Mouse (Mus musculus) gastrocnemius, postnatal 36 days (tissue): ENCODE results near the gene Trim54. TPM values are rescaled to one million over a fixed set of nuclear protein-coding genes. Genes with fewer than 3 reads are reported as not detected.

Source experiments
- DNase-seq, 2 experiments: peaks; one replicate each; pipeline ENCODE4 v3.0.0; 2022
- intact Hi-C: fragments of 180-260 bp; cut with DNase I; formaldehyde crosslinking; loops from one replicate; pipeline ENCODE4 v1.15.1; 2025
- total RNA-seq, 2 experiments: library from RNA; stranded (reverse); gene quantifications; 2 replicates each; pipeline ENCODE4 v1.2.3; 2021

Trim54 gene
- total RNA-seq, 2 experiments from 2014 or later: 349 to 367 TPM

DNA sequence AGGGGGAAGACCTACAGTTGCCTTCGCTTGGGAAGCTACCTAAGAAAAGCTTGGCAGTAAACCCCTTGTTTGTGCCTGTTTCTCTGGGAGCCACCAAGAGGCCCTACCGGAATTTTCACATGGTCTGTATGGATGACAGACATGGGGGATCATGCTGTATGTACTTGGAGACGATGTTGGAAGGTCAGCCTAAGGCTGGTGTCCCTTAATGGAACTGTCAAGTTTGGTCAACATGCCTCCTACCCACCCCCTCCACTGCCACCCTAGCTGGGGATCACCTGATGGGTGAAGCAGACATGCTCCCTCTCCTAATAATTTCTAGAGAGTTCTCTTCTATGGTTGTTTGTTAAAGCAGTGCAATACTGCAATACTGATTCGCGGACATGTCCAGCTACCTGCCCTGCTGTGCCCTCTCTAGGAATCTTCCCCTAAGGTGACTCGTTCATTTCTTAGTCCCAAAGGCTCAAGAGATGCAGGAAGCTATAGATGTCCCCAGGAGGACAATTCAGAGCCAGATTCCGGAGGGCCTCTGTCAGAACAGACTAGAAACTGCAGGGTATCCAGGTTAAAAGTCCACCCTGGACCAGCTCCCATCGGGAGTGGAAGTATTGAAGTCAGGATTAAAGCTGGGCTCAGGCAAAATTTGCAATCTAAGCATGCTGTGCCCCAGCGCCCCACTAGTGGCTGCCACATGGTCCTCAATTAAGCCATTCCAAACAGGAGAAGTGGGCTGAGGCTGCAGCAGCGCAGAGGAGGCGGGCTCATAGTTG, 20.6 kb upstream of the Trim54 start:
- intact Hi-C loops: no loop called here
- DNase-seq: no peak

DNA sequence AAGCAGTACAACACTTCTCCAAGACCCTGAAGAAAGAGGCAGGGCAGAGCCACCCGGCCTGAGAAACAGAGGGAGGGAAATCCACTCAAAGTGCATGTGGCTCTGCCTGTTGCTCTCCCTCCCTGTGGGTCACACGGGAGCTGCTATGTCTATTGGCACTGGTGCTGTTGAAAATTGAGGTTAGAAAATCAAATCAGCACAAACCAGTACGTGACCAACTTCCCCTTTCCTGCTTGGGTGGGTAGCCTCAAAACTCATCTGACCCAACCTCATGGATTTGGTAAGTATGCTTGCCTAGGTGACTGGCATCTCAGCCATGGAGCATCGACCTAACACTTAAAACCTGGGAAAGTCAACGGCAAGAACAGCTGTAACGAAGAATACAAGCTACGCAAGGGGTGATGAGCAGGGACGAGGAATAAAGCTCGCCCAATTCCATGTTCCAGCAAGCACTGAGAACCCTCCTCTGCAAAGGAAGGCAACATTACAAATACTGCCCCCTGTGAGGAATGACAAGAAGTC, 10.6 kb upstream of the Trim54 start, which contains the start of gene Dnajc5g:
TSS of gene Dnajc5g (plus strand) at position 472 of the 522 bp plus-strand sequence.
- intact Hi-C loops: loop anchor here (5.0 kb wide), 1 partner anchor 49 kb away; no protein-coding TSS in a partner anchor
- no peak for DNase-seq

GRCm38 (mm10) chr5:31108000-31108490, 8.5 kb upstream of the Trim54 start, which contains the start of gene Slc30a3:
Gene Slc30a3, minus strand, starts transcription at chr5:31108237.
- no peak for DNase-seq
- intact Hi-C loops: loop anchor here (5.0 kb wide), 1 partner anchor 51 kb away; no protein-coding TSS in a partner anchor

DNA sequence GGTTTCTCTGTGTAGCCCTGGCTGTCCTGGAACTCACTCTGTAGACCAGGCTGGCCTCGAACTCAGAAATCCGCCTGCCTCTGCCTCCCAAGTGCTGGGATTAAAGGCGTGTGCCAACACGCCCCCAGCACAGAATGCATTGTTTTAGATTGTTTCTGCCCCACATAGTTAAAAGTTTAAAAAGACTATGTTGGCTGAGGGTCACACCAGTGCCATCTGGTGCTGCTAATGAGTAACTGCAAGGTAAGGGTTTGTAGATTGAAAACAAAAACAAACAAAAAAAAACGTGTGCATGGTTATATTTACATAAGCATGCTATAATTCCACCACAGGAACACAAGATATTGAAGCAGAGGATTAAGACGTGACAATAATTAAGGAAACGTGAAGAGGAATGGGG, 5.7 kb upstream of the Trim54 start:
- intact Hi-C loops: no loop called here
- DNase-seq: no peak

DNA sequence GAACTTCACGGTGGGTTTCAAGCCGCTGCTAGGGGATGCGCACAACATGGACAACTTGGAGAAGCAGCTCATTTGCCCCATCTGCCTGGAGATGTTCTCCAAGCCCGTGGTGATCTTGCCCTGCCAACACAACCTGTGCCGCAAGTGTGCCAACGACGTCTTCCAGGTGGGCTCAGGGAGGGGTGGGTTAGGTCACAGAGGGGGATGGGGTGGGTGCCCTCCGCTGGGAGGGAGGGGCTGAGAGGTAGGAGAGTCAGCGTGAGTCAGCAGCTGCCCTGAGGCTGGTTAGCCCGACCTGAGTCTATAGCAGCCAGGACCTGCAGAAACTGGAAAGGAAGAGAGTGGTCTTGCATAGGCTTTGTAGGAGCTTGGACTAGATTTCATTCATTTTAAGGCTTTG, 400 bp downstream of the Trim54 start:
- intact Hi-C loops: no loop called here
- DNase-seq: no peak

- no peak for DNase-seq
- intact Hi-C loops: no loop called here
Measured at GRCm38 (mm10) chr5:31121111-31121510, 4.6 kb downstream of the Trim54 start.

DNA sequence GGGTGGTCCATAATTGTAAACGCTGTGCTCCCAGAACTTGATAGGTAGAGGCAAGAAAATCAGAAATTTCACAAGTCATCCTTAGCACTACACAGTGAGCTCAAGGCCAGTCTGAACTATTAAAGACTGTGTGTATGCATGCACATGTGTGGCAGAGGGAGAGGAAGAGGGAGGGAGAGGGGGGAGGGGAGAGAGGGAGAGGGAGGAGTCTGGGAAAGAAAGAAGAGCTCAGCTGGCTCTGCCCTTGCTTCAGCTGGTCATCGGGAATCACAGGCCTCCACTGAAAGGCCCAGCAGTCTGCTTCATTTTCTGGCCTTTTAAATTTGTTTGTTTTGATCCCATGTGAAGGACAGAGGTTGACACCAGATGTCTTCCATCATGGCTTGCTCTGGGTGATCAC, 7.0 kb downstream of the Trim54 start:
- DNase-seq: no peak
- intact Hi-C loops: no loop called here

GRCm38 (mm10) chr5:31126050-31126449, 9.5 kb downstream of the Trim54 start:
- intact Hi-C loops: no loop called here
- DNase-seq: no peak

GRCm38 (mm10) chr5:31136730-31137424, 20.4 kb downstream of the Trim54 start:
- intact Hi-C loops: no loop called here
- no peak for DNase-seq

DNA sequence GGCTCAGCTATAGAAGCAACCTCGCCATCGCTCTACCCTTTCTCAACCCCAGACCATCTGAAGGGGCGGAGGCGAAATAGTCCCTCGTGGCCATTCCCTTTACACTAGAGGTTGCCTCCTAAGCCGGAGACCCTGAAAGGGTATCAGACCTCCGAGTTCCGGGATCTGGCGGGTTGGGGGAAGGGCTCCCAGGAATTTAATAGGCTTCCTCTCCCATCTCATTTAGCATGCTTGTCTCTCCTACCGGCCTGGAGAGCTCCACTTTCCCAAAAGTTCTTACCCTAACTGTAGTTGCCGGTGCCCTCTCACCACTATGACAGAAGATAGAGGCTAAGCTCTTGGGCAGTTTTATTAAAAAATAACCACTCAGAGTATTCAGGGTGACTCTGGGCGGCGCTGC, 21.1 kb downstream of the Trim54 start:
- intact Hi-C loops: no loop called here
- DNase-seq: no peak

- no peak for DNase-seq
- intact Hi-C loops: no loop called here
Measured at GRCm38 (mm10) chr5:31138241-31138967, 21.9 kb downstream of the Trim54 start, which contains the start of gene Ucn. Gene Ucn, minus strand, starts transcription at chr5:31138829.

DNA sequence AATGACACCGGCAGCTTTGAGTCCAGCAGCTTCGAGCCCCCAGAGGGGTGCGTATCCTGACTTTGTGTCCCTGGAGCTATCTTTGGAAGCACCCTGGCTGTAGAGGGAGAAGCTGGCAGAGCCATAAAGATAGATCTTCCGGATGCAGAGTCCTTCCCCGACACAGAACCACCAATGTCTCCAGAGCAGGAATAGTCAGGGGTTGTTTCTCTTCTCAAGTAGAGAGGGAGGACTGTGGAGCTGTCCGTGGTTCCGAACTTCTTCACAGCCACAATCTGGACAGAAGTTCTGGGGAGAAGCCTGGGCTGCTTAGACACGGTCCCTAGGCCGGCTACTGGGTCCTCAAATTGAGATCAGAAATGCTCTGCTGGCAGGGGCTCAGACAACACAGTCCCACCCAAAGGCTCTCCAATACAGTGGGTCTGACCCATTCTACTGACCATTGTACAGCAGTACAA, 22.5 kb downstream of the Trim54 start:
- no peak for DNase-seq
- intact Hi-C loops: no loop called here

GRCm38 (mm10) chr5:31149781-31150180, 33.3 kb downstream of the Trim54 start:
- no peak for DNase-seq
- intact Hi-C loops: no loop called here

GRCm38 (mm10) chr5:31151746-31152145, 35.2 kb downstream of the Trim54 start:
- intact Hi-C loops: no loop called here
- DNase-seq: peak in 1 of 2 experiments; percentile 19

- peak in 1 of 2 experiments; percentile 30 for DNase-seq
- intact Hi-C loops: no loop called here
Measured at GRCm38 (mm10) chr5:31153516-31154151, 37.1 kb downstream of the Trim54 start.

- intact Hi-C loops: no loop called here
- DNase-seq: peak; percentile 69 to 76
Measured at GRCm38 (mm10) chr5:31154152-31154553, 37.6 kb downstream of the Trim54 start, which contains the start of gene Mpv17. Gene Mpv17, minus strand, starts transcription at chr5:31154251.

- intact Hi-C loops: no loop called here
- DNase-seq: no peak
Measured at GRCm38 (mm10) chr5:31162462-31162861, 46.0 kb downstream of the Trim54 start.

DNA sequence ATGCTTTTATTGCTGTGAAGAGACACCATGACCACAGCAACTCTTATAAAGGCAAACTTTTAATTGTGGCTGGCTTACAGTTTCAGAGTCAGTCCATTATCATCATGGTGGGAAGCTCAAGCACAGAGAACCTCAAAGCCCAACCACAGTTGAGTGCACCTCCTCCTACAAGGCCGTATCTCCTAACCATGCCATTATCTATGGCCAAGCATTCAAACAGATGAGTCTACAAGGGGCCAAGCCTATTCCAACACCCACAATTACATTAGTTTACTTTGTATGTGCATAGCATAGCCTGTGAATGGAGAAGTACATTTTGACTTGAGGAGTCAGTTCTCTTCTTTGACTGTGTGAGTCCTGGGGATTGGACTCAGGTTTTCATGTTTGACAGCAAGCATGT, 48.4 kb downstream of the Trim54 start:
- DNase-seq: no peak
- intact Hi-C loops: no loop called here

DNA sequence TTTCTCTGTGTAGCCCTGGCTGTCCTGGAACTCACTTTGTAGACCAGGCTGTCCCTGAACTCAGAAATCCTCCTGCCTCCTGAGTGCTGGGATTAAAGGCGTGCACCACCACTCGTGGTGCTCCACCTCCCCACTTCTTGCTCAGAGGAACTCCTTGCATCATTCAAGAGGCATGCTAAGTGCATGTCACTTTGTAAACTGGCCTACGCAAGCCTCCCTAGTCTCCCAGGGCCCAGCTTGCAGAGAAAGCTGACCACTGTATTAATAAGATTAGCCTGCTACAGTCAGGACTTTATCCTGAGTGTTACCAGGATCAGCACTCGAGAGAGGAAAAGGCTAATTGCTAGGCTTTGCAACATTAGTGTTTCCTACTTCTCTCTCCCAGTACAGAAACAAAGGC, 52.1 kb downstream of the Trim54 start:
- intact Hi-C loops: no loop called here
- no peak for DNase-seq

DNA sequence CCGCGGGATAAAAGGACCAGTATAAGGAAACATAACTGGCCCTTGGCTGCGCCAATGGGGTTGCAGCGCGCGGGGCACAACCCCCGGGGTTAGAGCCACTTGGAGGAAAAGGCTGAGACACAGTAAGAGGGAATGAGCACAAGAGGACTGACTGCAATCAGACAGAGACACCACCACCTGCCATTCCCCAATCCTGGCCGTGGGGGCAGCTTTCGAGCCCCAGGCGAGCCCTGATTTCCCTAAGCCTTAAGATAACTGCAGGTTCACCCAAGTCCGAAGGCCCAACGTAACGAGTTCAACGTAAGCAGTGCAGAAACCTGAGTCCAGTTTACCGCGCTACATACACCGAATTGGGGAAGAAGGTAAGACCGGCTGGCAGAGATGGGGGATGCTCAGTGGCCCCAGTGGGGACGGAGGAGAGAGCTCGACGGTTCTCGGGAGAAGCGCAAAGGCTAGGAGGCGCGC, 62.8 kb downstream of the Trim54 start:
- DNase-seq: no peak
- intact Hi-C loops: no loop called here
